Mouse (Mus musculus) forebrain, embryonic 11.5 days (tissue): ENCODE results near the gene Gm26558. TPM values are rescaled to one million over a fixed set of nuclear protein-coding genes. Genes with fewer than 3 reads are reported as not detected.

ENCODE experiments used
- ATAC-seq: fragments of 200-750 bp; cut with Nextera tagmentation; replicated peaks from 2 replicates; pipeline ENCODE4 v1.8.0; 2017; ENCODE audit warnings: moderate TSS enrichment; ENCODE audit not compliant: low FRiP score
- DNase-seq: peaks from one replicate; pipeline ENCODE4 v3.0.0-alpha.2; 2017; ENCODE audit warnings: low spot score
- H3K27ac ChIP-seq: fragments of 300-500 bp; sonication (generic); 2 replicates; pipeline ENCODE4 v1.5.1; 2014; ENCODE audit warnings: low read depth, low read length
- H3K27me3 ChIP-seq: fragments of 300-500 bp; sonication (generic); 2 replicates; pipeline ENCODE4 v1.6.1; 2014; ENCODE audit warnings: mild to moderate bottlenecking, low read length, mixed read lengths; ENCODE audit not compliant: control insufficient read depth, insufficient read depth
- H3K36me3 ChIP-seq: fragments of 300-500 bp; sonication (generic); 2 replicates; pipeline ENCODE4 v1.6.1; 2014; ENCODE audit warnings: mild to moderate bottlenecking, low read length, moderate library complexity, mixed read lengths; ENCODE audit not compliant: control insufficient read depth, insufficient read depth
- H3K4me1 ChIP-seq: fragments of 300-500 bp; sonication (generic); replicated peaks from 2 replicates; pipeline ENCODE4 v1.6.1; 2014; ENCODE audit warnings: low read length, mixed read lengths; ENCODE audit not compliant: control insufficient read depth, insufficient read depth
- H3K4me2 ChIP-seq: fragments of 300-500 bp; sonication (generic); 2 replicates; pipeline ENCODE4 v1.6.1; 2014; ENCODE audit warnings: low read depth, mild to moderate bottlenecking, low read length, moderate library complexity, mixed read lengths; ENCODE audit not compliant: severe bottlenecking
- H3K4me3 ChIP-seq: fragments of 300-500 bp; sonication (generic); 2 replicates; pipeline ENCODE4 v1.5.1; 2014; ENCODE audit warnings: low read depth, low read length
- H3K9ac ChIP-seq: fragments of 300-500 bp; sonication (generic); 2 replicates; pipeline ENCODE4 v1.6.1; 2014; ENCODE audit warnings: low read length
- H3K9me3 ChIP-seq: fragments of 300-500 bp; sonication (generic); 2 replicates; pipeline ENCODE4 v1.6.1; 2016; ENCODE audit warnings: low read length, mixed read lengths; ENCODE audit not compliant: control insufficient read depth
- WGBS: fragments of 180-500 bp; shearing (Covaris S2); extraction: QIAGEN DNeasy Blood & Tissue Kit; methylation state at CpG from one replicate; pipeline ENCODE4 v1.1.7; 2014; 5-methylcytosine and 5-hydroxymethylcytosine counted together
- polyA plus RNA-seq: library from polyadenylated mRNA; unstranded; fragments of >200 nt; fragmentation: Nextera tagmentation; extraction: Ambion mirVana; gene quantifications from 2 replicates; pipeline ENCODE4 v1.2.1, GENCODE M21; 2014

Gm26558 gene
- polyA plus RNA-seq = 4.2 and 4.8 TPM in 2 replicates

DNA sequence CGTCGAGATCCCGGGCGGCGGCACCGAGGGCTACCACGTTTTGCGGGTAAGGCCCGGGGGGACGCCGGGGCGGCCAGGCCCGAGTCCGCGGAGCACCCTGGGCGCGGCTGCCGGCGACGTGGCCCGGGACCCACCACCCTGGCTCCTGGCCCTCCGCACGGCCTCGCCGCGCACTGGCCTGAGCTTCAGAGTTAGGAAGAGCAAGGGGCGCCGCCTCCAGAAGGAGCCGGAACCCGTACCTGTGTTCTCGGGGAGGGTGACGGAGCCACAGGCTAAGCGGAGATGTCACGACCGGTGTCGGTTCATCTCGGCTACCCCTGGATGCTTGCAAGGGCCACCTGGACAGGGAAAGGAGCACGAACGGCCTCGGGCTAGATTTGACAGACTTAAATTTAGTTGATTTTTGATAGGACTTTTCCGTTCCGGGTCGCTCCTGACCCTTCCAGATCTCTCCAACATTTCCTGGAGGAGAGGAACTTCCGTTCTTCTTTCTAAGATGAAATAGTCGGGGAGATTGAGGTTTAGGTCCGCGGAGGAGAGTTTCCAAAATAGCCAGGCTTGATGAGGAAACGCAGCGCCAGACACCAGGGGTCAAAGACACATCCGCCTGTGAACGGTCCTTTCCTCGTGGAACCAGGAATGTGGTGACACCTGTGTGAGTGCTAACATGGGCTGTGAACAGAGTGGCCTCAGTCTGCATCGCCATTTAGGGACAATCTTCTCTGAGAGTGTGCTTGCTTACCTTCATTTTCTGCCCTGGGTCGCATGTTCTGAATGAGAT is at the start of gene Gm26558:
Gm26558 (minus strand) TSS at position 394 of the 781 bp plus-strand sequence.
- DNase-seq (peak; percentile 50), ATAC-seq (peak; percentile 87)
- peak within 1 kb of the TSS; percentile 86 for H3K9ac ChIP-seq
- peak within 1 kb of the TSS; percentile 83 for H3K4me2 ChIP-seq
- peak within 1 kb of the TSS; percentile 77 for H3K27ac ChIP-seq
- under 1% methylated on average over 51 of the region's 54 CpGs for WGBS
- no peaks in the 10 kb centered on the region for H3K36me3 ChIP-seq
- H3K4me3 ChIP-seq = peak within 1 kb of the TSS; percentile 63
- no peaks in the 10 kb centered on the region; the same call in 1 of the 2 replicates for H3K4me1 ChIP-seq
- no peaks in the 10 kb centered on the region for H3K9me3 ChIP-seq
- H3K27me3 ChIP-seq = no peaks in the 10 kb centered on the region

DNA sequence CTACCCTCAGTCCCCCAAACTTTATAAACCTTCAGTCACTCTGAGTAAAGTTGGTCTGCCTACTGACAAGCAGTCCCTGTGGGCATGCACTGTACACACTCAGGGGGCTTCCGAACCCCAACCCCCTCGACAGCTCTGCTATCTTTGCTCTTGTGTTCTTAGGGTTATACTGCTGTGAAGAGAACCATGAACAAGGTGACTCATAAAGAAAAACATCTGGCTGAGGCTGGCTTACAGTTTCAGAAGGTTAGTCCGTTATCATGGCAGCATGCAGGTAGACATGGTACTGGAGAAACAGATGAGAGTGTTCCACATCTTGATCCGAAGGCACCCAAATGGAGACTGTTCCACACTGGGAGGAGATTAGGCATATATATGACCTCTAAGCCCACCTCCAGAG is 49.0 kb upstream of the Gm26558 start:
- DNase-seq (no peak), ATAC-seq (no peak)
- Histone ChIP-seq H3K4me3 (no peak overlapping the region), H3K36me3 (peaks cover 5% of the 10 kb centered on the region; the same call in 1 of the 2 replicates), H3K4me1 (no peaks in the 10 kb centered on the region), H3K27me3 (no peaks in the 10 kb centered on the region), H3K27ac (no peak overlapping the region), H3K9me3 (no peaks in the 10 kb centered on the region), H3K9ac (no peak overlapping the region), H3K4me2 (no peak overlapping the region)
- WGBS = 96% methylated on average over 4 of the region's 4 CpGs

DNA sequence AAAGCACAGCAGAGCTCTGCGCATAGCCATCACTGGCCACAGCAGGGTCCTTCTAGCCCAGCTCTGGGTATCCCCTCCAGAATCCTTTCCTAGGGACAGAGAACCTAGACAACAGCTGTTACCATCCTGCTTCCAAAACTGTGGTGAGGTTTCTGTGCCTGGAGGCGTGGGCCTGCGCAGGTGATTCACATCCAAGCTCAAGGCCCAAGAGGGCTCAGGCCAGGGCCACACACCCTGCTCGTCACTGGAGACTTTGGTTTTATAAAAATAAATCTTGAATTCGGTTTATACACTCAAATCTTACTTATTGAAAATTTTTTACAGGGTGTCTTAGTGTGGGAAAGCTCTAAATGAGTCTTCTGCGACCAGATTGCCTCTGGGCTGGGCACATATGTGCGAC is 48.3 kb upstream of the Gm26558 start:
- no peaks in the 10 kb centered on the region for H3K27me3 ChIP-seq
- H3K4me2 ChIP-seq = no peak overlapping the region
- WGBS = 89% methylated on average over 7 of the region's 7 CpGs
- peaks cover 5% of the 10 kb centered on the region; the same call in 1 of the 2 replicates for H3K36me3 ChIP-seq
- DNase-seq (no peak), ATAC-seq (no peak)
- H3K27ac ChIP-seq = no peak overlapping the region
- no peaks in the 10 kb centered on the region for H3K9me3 ChIP-seq
- H3K4me1 ChIP-seq = no peaks in the 10 kb centered on the region
- no peak overlapping the region for H3K9ac ChIP-seq
- H3K4me3 ChIP-seq = no peak overlapping the region

DNA sequence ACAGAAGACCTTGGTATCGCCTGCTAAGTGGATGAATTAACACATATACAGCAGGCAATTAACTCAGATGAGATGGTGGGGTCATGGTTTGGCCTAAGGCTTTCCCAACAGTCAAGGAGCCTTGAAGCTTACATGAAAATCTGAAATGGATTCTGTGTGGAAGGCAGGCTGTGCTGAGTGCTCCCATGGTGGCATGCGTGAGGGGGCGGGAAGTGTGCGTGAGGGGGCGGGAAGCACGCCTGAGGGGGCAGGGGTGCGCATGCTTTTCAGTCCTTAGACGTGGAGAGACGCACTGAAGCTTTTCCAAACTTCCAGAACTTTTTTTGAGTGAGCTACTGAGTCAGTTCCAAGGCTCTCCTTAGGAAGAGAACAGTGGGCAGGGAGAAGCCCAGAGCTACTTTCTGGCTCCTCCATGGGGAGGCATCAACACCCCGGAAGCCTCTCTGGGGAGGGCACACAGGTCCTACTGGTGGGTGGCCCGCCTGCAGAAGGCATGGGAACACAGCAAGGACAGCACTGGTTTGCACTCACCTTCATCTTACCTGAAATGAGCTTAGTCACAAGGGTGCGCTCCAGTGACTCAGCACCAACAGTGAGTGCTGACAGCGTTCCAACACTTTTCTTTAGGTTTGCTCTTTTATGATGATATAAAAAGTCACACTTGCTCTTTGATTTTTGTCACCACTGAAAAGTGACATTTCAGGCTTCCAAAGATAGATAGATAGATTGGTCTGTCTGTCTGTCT is 47.2 kb upstream of the Gm26558 start:
- WGBS = 80% methylated on average over 13 of the region's 13 CpGs
- H3K27ac ChIP-seq = no peak overlapping the region
- no peak overlapping the region for H3K4me3 ChIP-seq
- no peaks in the 10 kb centered on the region for H3K9me3 ChIP-seq
- ATAC-seq = no peak
- no peak overlapping the region for H3K9ac ChIP-seq
- H3K36me3 ChIP-seq = peaks cover 5% of the 10 kb centered on the region; the same call in 1 of the 2 replicates
- H3K4me2 ChIP-seq = no peak overlapping the region
- H3K4me1 ChIP-seq = no peaks in the 10 kb centered on the region
- no peak for DNase-seq
- H3K27me3 ChIP-seq = no peaks in the 10 kb centered on the region

DNA sequence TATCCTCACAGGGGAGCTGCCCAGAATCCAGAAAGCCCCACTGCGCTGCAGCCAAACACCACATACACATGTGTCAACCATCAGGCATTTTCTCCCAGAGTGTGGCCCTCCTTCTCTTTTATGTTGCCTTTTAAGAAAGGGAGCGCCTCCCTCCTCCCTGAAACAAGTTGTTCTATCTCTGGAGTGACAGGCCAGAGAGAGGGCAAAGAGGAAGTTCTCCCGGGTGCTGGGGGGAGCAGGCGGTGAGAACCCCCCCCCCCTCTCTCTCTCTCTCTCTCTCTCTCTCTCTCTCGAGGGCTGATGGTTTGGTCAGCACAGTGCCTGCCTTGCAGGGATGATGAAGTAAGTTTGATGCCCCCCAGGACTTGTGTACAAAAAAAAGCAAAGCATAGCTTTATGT is 40.5 kb upstream of the Gm26558 start:
- no peaks in the 10 kb centered on the region for H3K36me3 ChIP-seq
- no peaks in the 10 kb centered on the region for H3K27me3 ChIP-seq
- WGBS = 56% methylated on average over 5 of the region's 5 CpGs
- DNase-seq (no peak), ATAC-seq (no peak)
- no peaks in the 10 kb centered on the region for H3K9me3 ChIP-seq
- no peaks in the 10 kb centered on the region for H3K4me1 ChIP-seq
- H3K9ac ChIP-seq = no peak overlapping the region
- H3K27ac ChIP-seq = no peak overlapping the region
- no peak overlapping the region for H3K4me2 ChIP-seq
- no peak overlapping the region for H3K4me3 ChIP-seq

DNA sequence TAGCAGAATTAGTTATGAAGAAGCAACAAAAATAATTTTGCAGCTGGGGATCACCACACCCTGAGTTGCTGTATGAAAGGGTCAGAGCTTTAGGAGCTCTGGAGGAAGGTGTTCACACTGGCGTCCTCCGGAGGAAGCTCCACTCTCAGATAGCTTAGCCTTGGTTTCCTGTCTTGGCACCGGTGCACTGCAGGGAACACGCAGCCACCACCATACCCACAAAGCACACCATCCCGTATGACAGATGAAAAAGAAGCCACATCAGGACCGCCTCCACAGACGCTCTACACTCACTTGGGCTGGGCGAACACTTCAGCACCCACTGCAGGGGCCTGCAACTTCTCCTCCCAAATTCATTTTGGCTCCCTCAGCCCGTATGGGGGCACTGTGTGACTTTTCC is 39.7 kb upstream of the Gm26558 start:
- Histone ChIP-seq H3K4me3 (no peak overlapping the region), H3K27ac (no peak overlapping the region), H3K4me1 (no peaks in the 10 kb centered on the region), H3K9ac (no peak overlapping the region), H3K36me3 (no peaks in the 10 kb centered on the region), H3K9me3 (no peaks in the 10 kb centered on the region), H3K27me3 (no peaks in the 10 kb centered on the region), H3K4me2 (no peak overlapping the region)
- ATAC-seq (no peak), DNase-seq (no peak)
- WGBS = 71% methylated on average over 9 of the region's 9 CpGs

DNA sequence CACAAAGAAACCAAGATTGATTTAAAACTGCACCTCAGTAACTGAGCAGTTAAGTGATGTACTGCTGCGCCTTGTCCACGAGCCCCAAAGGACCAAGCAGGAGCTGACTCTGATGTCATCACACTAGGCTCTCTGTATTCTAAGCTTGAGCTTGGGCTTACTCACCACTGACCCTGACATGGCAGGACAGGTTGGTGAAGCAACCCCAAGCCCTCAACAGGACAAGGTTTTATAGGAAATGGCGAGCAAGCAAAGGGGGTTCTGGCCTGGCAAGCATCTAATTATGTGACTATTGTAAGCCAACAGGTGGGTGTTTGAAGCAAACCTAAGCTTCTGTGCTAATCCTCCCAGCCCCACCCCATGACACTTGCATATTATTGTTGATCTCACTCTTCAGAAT is 38.9 kb upstream of the Gm26558 start:
- H3K4me2 ChIP-seq = no peak overlapping the region
- H3K27ac ChIP-seq = no peak overlapping the region
- H3K27me3 ChIP-seq = no peaks in the 10 kb centered on the region
- ATAC-seq (no peak), DNase-seq (no peak)
- H3K9me3 ChIP-seq = no peaks in the 10 kb centered on the region
- no peak overlapping the region for H3K9ac ChIP-seq
- WGBS = 89% methylated on average over 3 of the region's 3 CpGs
- H3K36me3 ChIP-seq = no peaks in the 10 kb centered on the region
- no peak overlapping the region for H3K4me3 ChIP-seq
- H3K4me1 ChIP-seq = no peaks in the 10 kb centered on the region

DNA sequence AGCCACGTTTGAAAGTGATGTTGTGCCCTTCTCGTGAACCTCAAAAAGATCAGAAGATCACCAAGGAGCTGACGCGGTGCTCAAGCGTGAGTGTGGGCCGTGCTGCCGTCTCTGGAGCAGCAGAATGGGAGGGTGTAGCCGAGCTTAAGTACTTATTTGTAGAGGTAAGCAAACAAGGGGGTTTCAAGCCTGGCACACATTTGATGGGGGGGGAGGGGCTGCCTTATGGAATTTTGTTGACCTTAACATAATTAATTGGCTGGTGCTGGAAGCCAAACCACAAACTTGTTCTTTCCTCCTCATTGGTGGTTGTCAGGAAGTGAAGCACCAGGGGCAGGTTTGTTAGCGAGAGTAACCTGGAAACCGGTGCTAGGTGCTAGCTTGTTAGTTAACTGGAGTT is 33.8 kb upstream of the Gm26558 start:
- no peak overlapping the region for H3K9ac ChIP-seq
- no peak overlapping the region for H3K27ac ChIP-seq
- WGBS = 92% methylated on average over 10 of the region's 10 CpGs
- H3K27me3 ChIP-seq = no peaks in the 10 kb centered on the region
- ATAC-seq (no peak), DNase-seq (no peak)
- no peak overlapping the region for H3K4me3 ChIP-seq
- H3K9me3 ChIP-seq = no peaks in the 10 kb centered on the region
- H3K4me1 ChIP-seq = no peaks in the 10 kb centered on the region
- no peak overlapping the region for H3K4me2 ChIP-seq
- peaks cover 2% of the 10 kb centered on the region; the same call in 1 of the 2 replicates for H3K36me3 ChIP-seq
